Mouse (Mus musculus) lung, postnatal 0 days (tissue): ENCODE data around the gene Ola1.

Experiments used
- CTCF ChIP-seq: IDR thresholded peaks from 2 replicates; pipeline ENCODE4 v1.5.1; 2016; ENCODE audit warnings: antibody characterized with exemption, mild to moderate bottlenecking
- EP300 ChIP-seq: IDR thresholded peaks from 2 replicates; pipeline ENCODE4 v1.6.1; 2016; ENCODE audit warnings: antibody characterized with exemption, mild to moderate bottlenecking, control low read depth

DNA sequence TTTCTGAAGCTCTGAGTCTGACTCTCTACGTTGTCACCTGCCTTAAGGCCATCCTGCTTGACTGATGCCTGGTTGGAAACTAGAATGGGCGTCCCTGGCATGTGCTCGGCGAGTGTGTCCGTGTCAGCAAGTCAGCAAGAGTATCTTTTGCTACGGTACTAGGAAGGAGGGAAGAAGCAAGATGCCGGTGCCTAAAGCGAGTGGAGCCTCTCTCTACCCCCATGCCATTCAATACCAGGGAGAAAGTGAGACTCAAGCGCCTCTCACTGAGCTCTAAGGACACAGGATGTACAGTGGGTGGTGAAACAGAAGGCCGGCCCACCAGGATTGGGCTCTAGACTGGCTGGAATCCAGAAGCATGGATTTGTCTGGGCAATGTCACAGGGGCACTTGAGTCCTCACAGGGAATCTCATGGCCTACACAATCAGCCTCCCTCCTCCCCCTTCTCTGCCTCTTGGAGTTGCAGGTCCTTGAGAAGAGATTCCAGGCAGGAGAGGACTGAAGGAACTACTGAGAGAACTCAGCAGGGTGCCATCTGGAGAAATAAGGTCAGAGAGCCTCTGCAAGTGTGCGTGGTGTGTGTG, 46.0 kb upstream of the Ola1 start:
- TF ChIP-seq CTCF (no peak), EP300 (no peak)
